9 mouse cellular contexts compared by ENCODE assay signal in the genomic region with DNA sequence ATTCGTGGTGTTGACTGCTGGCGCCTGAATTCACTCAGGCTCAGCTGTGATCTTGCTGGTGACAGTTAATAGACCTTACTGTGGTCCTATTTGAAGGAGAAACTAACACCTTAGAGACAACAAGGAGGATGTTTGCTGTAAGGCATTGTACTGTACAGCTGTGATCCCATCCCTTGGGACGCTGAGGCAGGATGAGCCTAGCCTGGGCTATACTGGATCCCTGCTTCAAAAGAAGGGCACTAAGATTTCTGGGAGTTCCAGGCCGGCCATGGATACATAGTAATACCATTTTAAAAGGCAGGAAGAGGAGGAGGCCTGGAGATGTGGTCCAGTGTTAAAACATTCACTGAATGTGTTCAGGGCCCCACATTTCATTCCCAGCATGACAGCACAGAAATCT. TPM values are rescaled to one million over a fixed set of nuclear protein-coding genes. Genes with fewer than 3 reads are reported as not detected.
A peak's percentile ranks its signal among the peaks of the same experiment; 100 is the strongest.
DNase-seq lines count a peak whose midpoint lies in the region; ATAC-seq lines count a peak whose summit lies in the region.
"Had no signal": no experiment of that assay in that cellular context is flagged by ENCODE, and none has a peak within 500 bp of the region (broad histone marks: within the 10 kb centered on the region; RNA-seq: fewer than 3 reads in every experiment).

No protein-coding gene starts in this region.

- H3K9ac ChIP-seq in heart, embryonic 11.5 days (ENCODE audit: low read depth, low read length) = peak overlapping the region; percentile 98; the same call in 1 of the 2 replicates
- peak overlapping the region; percentile 66; the same call in 1 of the 2 replicates for H3K9ac ChIP-seq in hindbrain, embryonic 15.5 days
- no peak overlapping the region for H3K9ac ChIP-seq in midbrain, embryonic 12.5 days (replicated peaks)

- WGBS in heart, embryonic 11.5 days (ENCODE audit: insufficient replicate concordance) = 85% methylated on average over 4 of the region's 4 CpGs
- WGBS in embryonic facial prominence, embryonic 10.5 days = 87% methylated on average over 4 of the region's 4 CpGs
- 86% methylated on average over 4 of the region's 4 CpGs for WGBS in hindbrain, embryonic 15.5 days
- 86% methylated on average over 4 of the region's 4 CpGs for WGBS in midbrain, embryonic 12.5 days

- intact Hi-C loops in left cerebral cortex, postnatal 25 days (cut with DNase I) = no loop called here

- H3K4me3 ChIP-seq in heart, embryonic 11.5 days (ENCODE audit: low read depth, low read length) = peak overlapping the region; percentile 95; the same call in 1 of the 2 replicates
- H3K4me3 ChIP-seq in embryonic facial prominence, embryonic 10.5 days = peak overlapping the region; percentile 88
- H3K4me3 ChIP-seq in hindbrain, embryonic 15.5 days = peak overlapping the region; percentile 47
- H3K4me3 ChIP-seq in midbrain, embryonic 12.5 days = peak overlapping the region; percentile 63; the same call in 1 of the 2 replicates

- peaks cover 20% of the 10 kb centered on the region for H3K36me3 ChIP-seq in heart, embryonic 11.5 days (ENCODE audit: control insufficient read depth, insufficient read depth, low read length)
- peaks cover 30% of the 10 kb centered on the region for H3K36me3 ChIP-seq in embryonic facial prominence, embryonic 10.5 days (replicated peaks)
- H3K36me3 ChIP-seq in hindbrain, embryonic 15.5 days = peaks cover 17% of the 10 kb centered on the region
- peaks cover 33% of the 10 kb centered on the region for H3K36me3 ChIP-seq in midbrain, embryonic 12.5 days

- DNase-seq in heart, adult 8-10 months (ENCODE audit: low spot score) = no peak
- no peak for DNase-seq in embryonic facial prominence, embryonic 10.5 days (ENCODE audit: low spot score)
- DNase-seq in left cerebral cortex, postnatal 25 days (ENCODE audit: low spot score in 2 of 2) = no peak
- no peak for DNase-seq in retina, embryonic 14.5 days (ENCODE audit: low spot score)
- no peak for DNase-seq in cerebellum, postnatal 25 days
- DNase-seq: thymus, postnatal 25 days had no signal

- H3K9me3 ChIP-seq in heart, embryonic 11.5 days (replicated peaks; ENCODE audit: control insufficient read depth, low read length) = no peaks in the 10 kb centered on the region
- H3K9me3 ChIP-seq in embryonic facial prominence, embryonic 10.5 days = no peaks in the 10 kb centered on the region
- no peaks in the 10 kb centered on the region for H3K9me3 ChIP-seq in hindbrain, embryonic 15.5 days
- H3K9me3 ChIP-seq in midbrain, embryonic 12.5 days = no peaks in the 10 kb centered on the region

- H3K4me2 ChIP-seq in heart, embryonic 11.5 days = peak overlapping the region; percentile 95
- H3K4me2 ChIP-seq in hindbrain, embryonic 15.5 days = peak overlapping the region; percentile 76
- H3K4me2 ChIP-seq in midbrain, embryonic 12.5 days (replicated peaks) = peak overlapping the region; percentile 60

- ATAC-seq in heart, embryonic 11.5 days (replicated peaks; ENCODE audit: insufficient number of reproducible peaks, low FRiP score, low TSS enrichment) = no peak
- no peak for ATAC-seq in hindbrain, embryonic 15.5 days (ENCODE audit: low FRiP score, low read depth)
- ATAC-seq in midbrain, embryonic 12.5 days (ENCODE audit: low FRiP score, low read depth) = no peak

- no peaks in the 10 kb centered on the region for H3K27me3 ChIP-seq in heart, embryonic 11.5 days (ENCODE audit: control insufficient read depth, insufficient read depth, low read length)
- H3K27me3 ChIP-seq in embryonic facial prominence, embryonic 10.5 days (replicated peaks; ENCODE audit: low read depth, poor library complexity, severe bottlenecking) = no peaks in the 10 kb centered on the region
- H3K27me3 ChIP-seq in hindbrain, embryonic 15.5 days = no peaks in the 10 kb centered on the region
- peaks cover 7% of the 10 kb centered on the region; the same call in 1 of the 2 replicates for H3K27me3 ChIP-seq in midbrain, embryonic 12.5 days

- peaks cover 14% of the 10 kb centered on the region for H3K4me1 ChIP-seq in heart, embryonic 11.5 days (ENCODE audit: control insufficient read depth, insufficient read depth, low read length)
- peaks cover 20% of the 10 kb centered on the region for H3K4me1 ChIP-seq in embryonic facial prominence, embryonic 10.5 days
- peaks cover 18% of the 10 kb centered on the region for H3K4me1 ChIP-seq in hindbrain, embryonic 15.5 days (replicated peaks)
- peaks cover 10% of the 10 kb centered on the region for H3K4me1 ChIP-seq in midbrain, embryonic 12.5 days

- H3K27ac ChIP-seq in heart, embryonic 11.5 days (ENCODE audit: low read depth, low read length) = no peak overlapping the region
- no peak overlapping the region for H3K27ac ChIP-seq in embryonic facial prominence, embryonic 10.5 days (replicated peaks)
- no peak overlapping the region for H3K27ac ChIP-seq in hindbrain, embryonic 15.5 days (replicated peaks)
- H3K27ac ChIP-seq in midbrain, embryonic 12.5 days (replicated peaks) = no peak overlapping the region

RNA-seq across cellular contexts. Expression of a gene that starts 1.7 kb away (rescaled TPM):
- 499 and 501 TPM in 2 replicates for polyA plus RNA-seq in heart, embryonic 11.5 days (2014; fragmentation: Nextera tagmentation; extraction: Ambion mirVana)
- total RNA-seq in heart, adult 8-10 months (2022) = 1,000 to 10,000 TPM in 3 of 4 experiments, 100 to 1,000 TPM in 1; 949 to 1,112 (median 1,023) TPM
- 303 and 309 TPM in 2 replicates for polyA plus RNA-seq in embryonic facial prominence, embryonic 10.5 days (2016; fragmentation: Nextera tagmentation; extraction: Ambion mirVana)
- 311 and 321 TPM in 2 replicates for polyA plus RNA-seq in hindbrain, embryonic 15.5 days (2015; fragmentation: Nextera tagmentation; extraction: Ambion mirVana)
- polyA plus RNA-seq in midbrain, embryonic 12.5 days (2016; fragmentation: Nextera tagmentation; extraction: Ambion mirVana) = 205 and 213 TPM in 2 replicates
- 100 to 1,000 TPM; 182 to 187 TPM for total RNA-seq in left cerebral cortex, postnatal 25 days (2021)

RNA-seq across cellular contexts. Expression of a gene that starts 10.2 kb away (rescaled TPM):
- 57.2 and 59.0 TPM in 2 replicates for polyA plus RNA-seq in heart, embryonic 11.5 days (2014; fragmentation: Nextera tagmentation; extraction: Ambion mirVana)
- 10 to 100 TPM; 10.3 to 17.1 (median 14.7) TPM for total RNA-seq in heart, adult 8-10 months (2022)
- polyA plus RNA-seq in embryonic facial prominence, embryonic 10.5 days (2016; fragmentation: Nextera tagmentation; extraction: Ambion mirVana) = 24.4 and 25.0 TPM in 2 replicates
- polyA plus RNA-seq in hindbrain, embryonic 15.5 days (2015; fragmentation: Nextera tagmentation; extraction: Ambion mirVana) = 24.6 and 28.1 TPM in 2 replicates
- 28.1 and 29.5 TPM in 2 replicates for polyA plus RNA-seq in midbrain, embryonic 12.5 days (2016; fragmentation: Nextera tagmentation; extraction: Ambion mirVana)
- 10 to 100 TPM; 27.6 to 30.7 TPM for total RNA-seq in left cerebral cortex, postnatal 25 days (2021)

RNA-seq across cellular contexts. Expression of a gene that starts 10.7 kb away (rescaled TPM):
- polyA plus RNA-seq in heart, embryonic 11.5 days (2014; fragmentation: Nextera tagmentation; extraction: Ambion mirVana) = 28.4 and 29.9 TPM in 2 replicates
- total RNA-seq in heart, adult 8-10 months (2022) = 10 to 100 TPM; 49.2 to 62.8 (median 56.5) TPM
- polyA plus RNA-seq in embryonic facial prominence, embryonic 10.5 days (2016; fragmentation: Nextera tagmentation; extraction: Ambion mirVana) = 56.2 and 58.5 TPM in 2 replicates
- polyA plus RNA-seq in hindbrain, embryonic 15.5 days (2015; fragmentation: Nextera tagmentation; extraction: Ambion mirVana) = 46.9 and 51.3 TPM in 2 replicates
- 61.2 and 71.3 TPM in 2 replicates for polyA plus RNA-seq in midbrain, embryonic 12.5 days (2016; fragmentation: Nextera tagmentation; extraction: Ambion mirVana)
- total RNA-seq in left cerebral cortex, postnatal 25 days (2021) = 10 to 100 TPM; 76.9 to 93.8 TPM

RNA-seq across cellular contexts. Expression of a gene that starts 24.3 kb away (rescaled TPM):
- polyA plus RNA-seq in heart, embryonic 11.5 days (2014; fragmentation: Nextera tagmentation; extraction: Ambion mirVana) = 34.6 and 38.2 TPM in 2 replicates
- total RNA-seq in heart, adult 8-10 months (2022) = 10 to 100 TPM; 10.5 to 16.3 (median 14.6) TPM
- polyA plus RNA-seq in embryonic facial prominence, embryonic 10.5 days (2016; fragmentation: Nextera tagmentation; extraction: Ambion mirVana) = 95.9 and 98.1 TPM in 2 replicates
- polyA plus RNA-seq in hindbrain, embryonic 15.5 days (2015; fragmentation: Nextera tagmentation; extraction: Ambion mirVana) = 36.5 and 38.6 TPM in 2 replicates
- 151 and 195 TPM in 2 replicates for polyA plus RNA-seq in midbrain, embryonic 12.5 days (2016; fragmentation: Nextera tagmentation; extraction: Ambion mirVana)
- total RNA-seq in left cerebral cortex, postnatal 25 days (2021) = 10 to 100 TPM; 40.9 to 41.2 TPM

RNA-seq across cellular contexts. Expression of a gene that starts 41.7 kb away (rescaled TPM):
- 702 and 828 TPM in 2 replicates for polyA plus RNA-seq in heart, embryonic 11.5 days (2014; fragmentation: Nextera tagmentation; extraction: Ambion mirVana)
- 100 to 1,000 TPM; 763 to 919 (median 846) TPM for total RNA-seq in heart, adult 8-10 months (2022)
- polyA plus RNA-seq in embryonic facial prominence, embryonic 10.5 days (2016; fragmentation: Nextera tagmentation; extraction: Ambion mirVana) = 1,079 and 1,119 TPM in 2 replicates
- polyA plus RNA-seq in hindbrain, embryonic 15.5 days (2015; fragmentation: Nextera tagmentation; extraction: Ambion mirVana) = 551 and 587 TPM in 2 replicates
- 671 and 694 TPM in 2 replicates for polyA plus RNA-seq in midbrain, embryonic 12.5 days (2016; fragmentation: Nextera tagmentation; extraction: Ambion mirVana)
- 100 to 1,000 TPM; 788 to 790 TPM for total RNA-seq in left cerebral cortex, postnatal 25 days (2021)
